ENCODE assay signal across 21 mouse cellular contexts in the genomic region with DNA sequence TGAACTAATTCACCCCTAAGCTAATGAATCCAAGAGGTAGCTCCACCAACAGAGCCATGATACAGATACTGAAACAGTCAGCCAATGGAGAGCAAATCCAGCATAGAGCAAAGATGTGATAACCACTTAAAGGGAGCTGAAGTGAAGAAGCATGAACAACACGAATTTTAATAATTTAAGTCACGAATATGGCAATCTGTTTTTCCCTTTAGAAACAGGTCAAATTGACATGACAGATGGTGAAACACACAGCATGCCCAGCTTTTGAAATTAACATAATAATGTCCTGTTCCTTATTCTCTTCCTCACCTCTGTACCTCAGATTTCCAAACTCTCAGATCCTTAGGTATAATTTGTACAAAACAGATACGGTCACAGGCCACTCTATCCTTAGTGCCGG.
"Had no signal": no experiment of that assay in that cellular context is flagged by ENCODE, and none has a peak within 500 bp of the region (broad histone marks: within the 10 kb centered on the region; RNA-seq: fewer than 3 reads in every experiment).

No protein-coding gene starts in this region.

- H3K9me3 ChIP-seq: kidney, embryonic 15.5 days; midbrain, embryonic 13.5 days; neural tube, embryonic 13.5 days had no signal

- H3K27ac ChIP-seq: kidney, embryonic 15.5 days; left cerebral cortex, adult 2 months; liver, embryonic 14.5 days; macrophage; midbrain, embryonic 13.5 days; neural tube, embryonic 13.5 days; stomach, postnatal 0 days had no signal

- ATAC-seq: liver, postnatal 0 days; lung, postnatal 0 days; midbrain, embryonic 13.5 days had no signal

- H3K36me3 ChIP-seq: kidney, embryonic 15.5 days; midbrain, embryonic 13.5 days; neural tube, embryonic 13.5 days had no signal

- H3K4me2 ChIP-seq: kidney, embryonic 15.5 days; lung, embryonic 14.5 days; midbrain, embryonic 13.5 days; neural tube, embryonic 13.5 days had no signal

- H3K9ac ChIP-seq: kidney, embryonic 15.5 days; liver, embryonic 14.5 days; liver, postnatal 0 days; lung, embryonic 14.5 days; midbrain, embryonic 13.5 days; neural tube, embryonic 13.5 days had no signal

- H3K4me1 ChIP-seq: kidney, embryonic 15.5 days; midbrain, embryonic 13.5 days; neural tube, embryonic 13.5 days had no signal

- H3K4me3 ChIP-seq: kidney, embryonic 15.5 days; left cerebral cortex, adult 2 months; midbrain, embryonic 13.5 days; myocyte; neural tube, embryonic 13.5 days had no signal

- H3K27me3 ChIP-seq: kidney, embryonic 15.5 days; midbrain, embryonic 13.5 days; neural tube, embryonic 13.5 days had no signal

- DNase-seq: kidney, adult 8-10 months; kidney, postnatal 10 days; kidney, postnatal 36 days; layer of hippocampus, postnatal 36 days; liver, postnatal 0 days; lung, embryonic 14.5 days; right cerebral cortex, adult 18-20 months; right cerebral cortex, postnatal 14 days; right cerebral cortex, postnatal 4 days; thymus, adult 2 months; thymus, postnatal 14 days; thymus, postnatal 4 days had no signal
